Mouse (Mus musculus): ENCODE data around the gene Herc1. TPM values are rescaled to one million over a fixed set of nuclear protein-coding genes. Genes with fewer than 3 reads are reported as not detected.

The Herc1 gene
- polyA plus RNA-seq, 1 experiment: 66.5 TPM

GRCm38 (mm10) chr9:66513661-66514255 is 163.5 kb downstream of the Herc1 start:
- TF ChIP-seq CTCF (IDR thresholded peaks at IDR 0.05; ENCODE audit: borderline replicate concordance, extremely low read depth, insufficient read depth, insufficient read length): no peak
- TF ChIP-seq POLR2A (IDR thresholded peaks at IDR 0.05; ENCODE audit: borderline replicate concordance, extremely low read depth, insufficient read depth, insufficient read length, poor library complexity, severe bottlenecking): no peak

GRCm38 (mm10) chr9:66514256-66514770 is 164.1 kb downstream of the Herc1 start, which contains the start of gene Fbxl22:
TSS of gene Fbxl22 (minus strand) at chr9:66514593.
- TF ChIP-seq POLR2A (IDR thresholded peaks at IDR 0.05; ENCODE audit: borderline replicate concordance, extremely low read depth, insufficient read depth, insufficient read length, poor library complexity, severe bottlenecking): no peak
- TF ChIP-seq CTCF (IDR thresholded peaks at IDR 0.05; ENCODE audit: borderline replicate concordance, extremely low read depth, insufficient read depth, insufficient read length): peak; percentile 60
- peak; percentile 44 for DNase-seq (ENCODE audit: low read depth)

More at GRCm38 (mm10) chr9:66513661-66514255, 163.5 kb downstream of the Herc1 start:
- DNase-seq (ENCODE audit: low read depth): no peak

- no peak for DNase-seq (ENCODE audit: low read depth)
- TF ChIP-seq POLR2A (IDR thresholded peaks at IDR 0.05; ENCODE audit: borderline replicate concordance, extremely low read depth, insufficient read depth, insufficient read length, poor library complexity, severe bottlenecking) (no peak), CTCF (IDR thresholded peaks at IDR 0.05; ENCODE audit: borderline replicate concordance, extremely low read depth, insufficient read depth, insufficient read length) (no peak)
These were observed 164.9 kb downstream of the Herc1 start for GRCm38 (mm10) chr9:66515115-66515514.

- no peak for DNase-seq (ENCODE audit: low read depth)
- TF ChIP-seq POLR2A (IDR thresholded peaks at IDR 0.05; ENCODE audit: borderline replicate concordance, extremely low read depth, insufficient read depth, insufficient read length, poor library complexity, severe bottlenecking) (no peak), CTCF (IDR thresholded peaks at IDR 0.05; ENCODE audit: borderline replicate concordance, extremely low read depth, insufficient read depth, insufficient read length) (no peak)
These were observed 165.5 kb downstream of the Herc1 start for GRCm38 (mm10) chr9:66515680-66516210.

GRCm38 (mm10) chr9:66516296-66516940 is 166.2 kb downstream of the Herc1 start:
- no peak for DNase-seq (ENCODE audit: low read depth)
- TF ChIP-seq POLR2A (IDR thresholded peaks at IDR 0.05; ENCODE audit: borderline replicate concordance, extremely low read depth, insufficient read depth, insufficient read length, poor library complexity, severe bottlenecking) (no peak), CTCF (IDR thresholded peaks at IDR 0.05; ENCODE audit: borderline replicate concordance, extremely low read depth, insufficient read depth, insufficient read length) (no peak)

- no peak for DNase-seq (ENCODE audit: low read depth)
- no peak for TF ChIP-seq CTCF (IDR thresholded peaks at IDR 0.05; ENCODE audit: borderline replicate concordance, extremely low read depth, insufficient read depth, insufficient read length)
- TF ChIP-seq POLR2A (IDR thresholded peaks at IDR 0.05; ENCODE audit: borderline replicate concordance, extremely low read depth, insufficient read depth, insufficient read length, poor library complexity, severe bottlenecking): no peak
These were observed 167.5 kb downstream of the Herc1 start for GRCm38 (mm10) chr9:66517746-66518145.

GRCm38 (mm10) chr9:66518251-66518650 is 168.0 kb downstream of the Herc1 start:
- no peak for DNase-seq (ENCODE audit: low read depth)
- no peak for TF ChIP-seq CTCF (IDR thresholded peaks at IDR 0.05; ENCODE audit: borderline replicate concordance, extremely low read depth, insufficient read depth, insufficient read length)
- TF ChIP-seq POLR2A (IDR thresholded peaks at IDR 0.05; ENCODE audit: borderline replicate concordance, extremely low read depth, insufficient read depth, insufficient read length, poor library complexity, severe bottlenecking): no peak

GRCm38 (mm10) chr9:66518901-66519300 is 168.7 kb downstream of the Herc1 start:
- TF ChIP-seq CTCF (IDR thresholded peaks at IDR 0.05; ENCODE audit: borderline replicate concordance, extremely low read depth, insufficient read depth, insufficient read length) (no peak), POLR2A (IDR thresholded peaks at IDR 0.05; ENCODE audit: borderline replicate concordance, extremely low read depth, insufficient read depth, insufficient read length, poor library complexity, severe bottlenecking) (no peak)
- DNase-seq (ENCODE audit: low read depth): peak; percentile 54

- no peak for DNase-seq (ENCODE audit: low read depth)
- TF ChIP-seq POLR2A (IDR thresholded peaks at IDR 0.05; ENCODE audit: borderline replicate concordance, extremely low read depth, insufficient read depth, insufficient read length, poor library complexity, severe bottlenecking) (no peak), CTCF (IDR thresholded peaks at IDR 0.05; ENCODE audit: borderline replicate concordance, extremely low read depth, insufficient read depth, insufficient read length) (no peak)
These were observed 170.0 kb downstream of the Herc1 start for GRCm38 (mm10) chr9:66520299-66520698.

- no peak for TF ChIP-seq CTCF (IDR thresholded peaks at IDR 0.05; ENCODE audit: borderline replicate concordance, extremely low read depth, insufficient read depth, insufficient read length)
- no peak for TF ChIP-seq POLR2A (IDR thresholded peaks at IDR 0.05; ENCODE audit: borderline replicate concordance, extremely low read depth, insufficient read depth, insufficient read length, poor library complexity, severe bottlenecking)
- no peak for DNase-seq (ENCODE audit: low read depth)
These were observed 171.3 kb downstream of the Herc1 start for GRCm38 (mm10) chr9:66521595-66521994.

GRCm38 (mm10) chr9:66542785-66543184 is 192.5 kb downstream of the Herc1 start:
- TF ChIP-seq POLR2A (IDR thresholded peaks at IDR 0.05; ENCODE audit: borderline replicate concordance, extremely low read depth, insufficient read depth, insufficient read length, poor library complexity, severe bottlenecking) (no peak), CTCF (IDR thresholded peaks at IDR 0.05; ENCODE audit: borderline replicate concordance, extremely low read depth, insufficient read depth, insufficient read length) (no peak)
- DNase-seq (ENCODE audit: low read depth): no peak

Other genes with a start within 250 kb of the Herc1 start
- 75.6 and 101 TPM in 2 replicates for gene Snx1, start 223.9 kb upstream of the Herc1 start, polyA plus RNA-seq (2012; rRNA removed)
- 35.8 and 36.3 TPM in 2 replicates for gene Ciao2a, start 223.8 kb upstream of the Herc1 start, polyA plus RNA-seq (2012; rRNA removed)
- 1.0 and 1.1 TPM in 2 replicates for gene Dapk2, start 192.2 kb upstream of the Herc1 start, polyA plus RNA-seq (2012; rRNA removed)
- gene Fbxl22, start 164.1 kb downstream of the Herc1 start, polyA plus RNA-seq (2012; rRNA removed): 1.7 and 2.2 TPM in 2 replicates
- 63.7 and 68.7 TPM in 2 replicates for gene Usp3, start 242.7 kb downstream of the Herc1 start, polyA plus RNA-seq (2012; rRNA removed)

All from brain, embryonic 14.5 days (tissue).